Mouse (Mus musculus) liver, adult 2 months (tissue): Measurements from ENCODE around the gene Ube2cbp.

Source experiments
- CTCF ChIP-seq: fragments of 200-500 bp; IDR thresholded peaks from 2 replicates; pipeline ENCODE4 v1.5.1; 2011; ENCODE audit warnings: low read depth, low read length, control low read depth
- POLR2A ChIP-seq: fragments of 200-500 bp; IDR thresholded peaks from 2 replicates; pipeline ENCODE4 v1.6.1; 2011; ENCODE audit warnings: low read length, control low read depth; ENCODE audit not compliant: insufficient read depth; ENCODE audit errors: extremely low read depth

DNA sequence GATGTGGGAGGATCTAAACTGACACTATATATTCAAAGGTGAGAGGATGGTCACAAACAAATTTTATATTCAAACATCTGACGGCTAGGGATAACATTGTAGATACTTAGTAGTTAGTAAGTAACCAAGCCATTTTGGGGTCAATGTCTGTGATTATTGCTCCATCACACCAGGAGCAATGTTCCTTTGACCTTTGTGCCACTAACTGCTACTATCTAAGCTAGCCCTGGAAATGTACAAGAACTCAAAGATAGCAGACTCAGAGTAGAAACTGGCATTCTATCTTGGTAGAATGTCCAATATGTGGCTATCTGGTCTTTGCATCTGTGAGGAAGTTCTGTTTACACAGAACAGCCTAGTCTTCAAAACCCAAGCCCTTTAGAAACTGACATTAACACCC lies 69.7 kb downstream of the Ube2cbp start:
- TF ChIP-seq CTCF (no peak), POLR2A (no peak)
